Mouse (Mus musculus) ovary, postnatal 36 days (tissue): ENCODE measurements around the gene Ube2cbp.

Source experiments
- DNase-seq: peaks from one replicate; pipeline ENCODE4 v3.0.0; 2022; ENCODE audit warnings: low spot score, mixed read lengths

Ube2cbp gene

GRCm38 (mm10) chr9:86319516-86320140 is 145.1 kb downstream of the Ube2cbp start:
- no peak for DNase-seq

GRCm38 (mm10) chr9:86315700-86316099 is 149.1 kb downstream of the Ube2cbp start:
- DNase-seq = no peak

DNA sequence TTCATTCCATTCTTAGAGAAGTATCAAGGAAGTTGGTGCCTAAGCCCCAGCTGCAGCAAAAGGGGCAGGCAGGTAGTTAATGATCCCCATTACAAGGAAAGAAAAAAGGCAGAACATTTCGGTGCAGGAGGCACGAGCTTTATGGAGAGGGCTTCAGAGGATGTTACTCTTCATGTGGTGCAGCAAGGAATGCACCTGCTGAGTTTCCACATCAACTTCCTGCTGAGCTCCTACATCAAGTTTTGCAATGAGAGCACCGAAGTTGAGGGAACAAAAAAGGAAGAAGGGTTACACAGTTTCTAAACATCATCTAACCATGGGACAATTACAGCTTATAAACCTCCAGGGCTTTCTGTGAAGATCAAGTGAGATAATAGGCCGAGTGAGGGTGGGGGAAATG is 156.1 kb downstream of the Ube2cbp start:
- DNase-seq = no peak

GRCm38 (mm10) chr9:86306556-86306955 is 158.2 kb downstream of the Ube2cbp start:
- no peak for DNase-seq

DNA sequence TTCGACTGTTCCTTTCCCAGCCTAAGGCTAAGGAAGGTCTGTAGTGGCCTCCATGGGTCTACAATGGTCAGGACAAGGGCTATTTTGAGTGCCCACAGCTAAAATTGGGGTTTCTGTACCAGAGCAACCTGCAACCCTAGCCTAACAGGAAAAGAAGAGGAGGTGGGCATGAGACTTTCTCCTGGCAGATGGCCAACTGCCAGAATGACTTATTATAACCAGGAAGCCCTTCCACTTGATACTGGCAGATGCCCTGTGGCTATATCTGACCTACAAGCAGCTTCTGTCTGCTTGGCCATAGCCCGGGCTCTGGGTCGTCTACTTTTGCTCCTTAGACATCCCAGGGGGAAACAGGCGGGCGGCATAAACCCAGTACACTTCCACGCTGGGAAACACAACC is 163.3 kb downstream of the Ube2cbp start:
- no peak for DNase-seq

- DNase-seq = no peak
Measured at GRCm38 (mm10) chr9:86298596-86298995, 166.2 kb downstream of the Ube2cbp start.

DNA sequence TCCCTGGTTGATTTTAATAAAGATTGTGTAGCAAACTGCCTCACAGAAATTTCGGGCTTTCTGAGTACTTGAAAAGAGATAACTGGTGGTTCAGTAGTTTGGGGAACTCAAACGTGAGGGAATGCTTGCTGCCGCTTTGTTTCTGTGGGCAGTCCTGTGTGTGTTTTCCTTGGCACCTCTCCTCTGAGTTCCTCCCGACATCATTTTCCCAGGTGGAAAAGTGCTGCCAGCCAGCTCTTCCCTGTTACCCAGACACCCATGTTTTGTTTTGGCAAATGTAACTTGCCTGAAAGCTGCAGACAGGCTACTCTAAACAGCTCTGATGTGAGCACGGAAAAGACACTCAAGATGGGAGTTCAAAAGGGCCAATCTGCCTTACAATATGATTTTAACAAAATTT is 166.6 kb downstream of the Ube2cbp start:
- DNase-seq = no peak

DNA sequence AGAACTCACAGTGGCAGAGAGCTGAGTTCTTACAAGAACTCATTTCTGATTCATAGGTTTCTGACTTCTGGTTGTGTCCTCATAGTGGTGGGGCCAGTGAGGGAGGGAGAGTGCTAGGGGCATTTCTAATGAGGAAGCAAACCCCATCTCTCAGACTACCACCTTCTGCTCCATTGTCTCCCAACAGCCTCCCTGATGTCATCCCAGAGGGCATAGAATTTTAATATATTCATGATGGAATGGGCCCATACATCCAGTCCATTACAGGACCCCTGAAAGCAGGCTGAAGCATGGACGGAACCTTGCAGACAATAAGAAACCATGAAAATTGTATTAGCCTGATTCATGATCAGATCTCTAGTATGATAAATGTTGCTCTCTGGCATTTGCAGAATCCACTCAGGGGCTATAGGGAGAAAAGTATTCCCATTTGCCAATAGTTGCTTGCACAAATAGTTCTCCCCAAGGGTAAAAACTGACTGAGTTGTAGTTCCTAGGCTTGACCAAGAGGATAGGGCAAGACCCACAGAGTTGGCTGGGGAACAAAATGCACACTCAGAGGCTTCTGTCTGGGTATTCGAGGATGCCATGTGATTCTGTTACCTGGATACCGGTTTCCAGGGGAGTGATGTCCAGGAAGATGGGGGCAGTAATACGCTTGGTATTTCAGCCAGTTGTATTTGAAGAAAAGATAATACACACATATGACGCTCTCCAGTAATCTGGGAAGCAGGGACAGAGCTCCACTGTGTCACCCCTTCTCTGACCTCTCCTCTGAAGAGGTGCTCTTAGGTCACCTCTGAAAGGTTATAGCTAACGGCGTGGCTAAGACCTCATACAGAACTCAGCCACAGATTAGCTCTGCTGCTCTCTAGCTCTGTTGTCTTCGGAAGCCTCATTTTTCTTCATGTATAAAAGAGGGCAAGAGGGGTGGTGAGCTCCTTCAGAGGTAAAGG is 167.8 kb downstream of the Ube2cbp start:
- DNase-seq = no peak

GRCm38 (mm10) chr9:86287570-86287954 is 177.2 kb downstream of the Ube2cbp start:
- DNase-seq = no peak

GRCm38 (mm10) chr9:86286830-86287569 is 177.8 kb downstream of the Ube2cbp start:
- no peak for DNase-seq

- no peak for DNase-seq
Measured at GRCm38 (mm10) chr9:86282555-86282954, 182.2 kb downstream of the Ube2cbp start.

GRCm38 (mm10) chr9:86281147-86281467 is 183.6 kb downstream of the Ube2cbp start:
- no peak for DNase-seq

DNA sequence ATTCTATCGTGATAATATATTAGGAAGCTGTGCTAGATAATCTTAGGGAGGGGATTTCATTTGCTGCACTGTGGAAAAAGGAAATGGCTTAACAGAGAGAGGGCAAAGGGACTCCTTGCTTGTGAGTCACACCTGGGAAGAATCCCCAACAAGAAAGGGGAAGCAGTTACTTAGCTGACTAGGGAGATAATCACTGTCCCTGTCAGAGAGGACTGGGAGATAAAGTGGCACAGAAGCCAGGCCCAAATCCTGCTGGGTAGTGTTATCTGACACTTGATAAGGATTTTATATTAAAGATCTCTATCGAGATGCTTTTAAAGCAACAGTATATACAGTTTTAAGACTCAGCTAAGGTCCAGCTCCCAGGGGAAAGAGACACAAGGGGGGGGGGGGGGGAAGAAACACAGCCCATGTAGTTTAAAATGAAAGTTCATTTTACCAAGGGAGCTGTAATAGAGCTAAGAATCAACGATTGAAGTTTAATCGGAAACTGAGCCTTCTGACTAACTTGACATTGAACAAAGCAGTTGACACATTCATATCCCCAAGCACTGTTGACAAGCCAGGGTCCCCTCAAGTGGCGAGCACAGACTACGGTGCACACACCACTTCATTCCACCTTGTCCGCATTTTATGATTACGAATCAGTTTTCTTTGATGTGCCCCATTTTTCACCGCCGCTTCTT is 184.1 kb downstream of the Ube2cbp start:
- DNase-seq = no peak

GRCm38 (mm10) chr9:86269541-86269940 is 195.2 kb downstream of the Ube2cbp start:
- no peak for DNase-seq

DNA sequence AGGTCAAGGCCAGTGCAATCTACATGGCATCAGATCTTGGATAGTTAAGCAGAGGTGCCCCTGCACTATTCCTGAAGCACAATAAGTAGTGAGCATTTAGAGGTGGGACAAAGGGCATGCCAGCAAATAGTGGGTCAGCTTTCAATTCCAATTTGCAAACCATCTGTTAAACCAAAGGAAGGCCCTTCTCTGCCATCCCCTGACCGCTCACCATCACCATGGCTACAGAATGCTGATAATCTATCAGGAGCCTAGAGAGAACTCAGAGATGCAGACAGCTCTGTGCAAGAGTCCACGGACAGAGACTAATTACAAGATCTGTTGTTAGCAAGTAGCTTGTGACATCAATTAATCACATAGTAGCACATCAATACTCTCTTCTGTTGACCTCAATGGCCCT is 198.1 kb downstream of the Ube2cbp start:
- no peak for DNase-seq
